Mouse (Mus musculus) splenic B cell, adult 2 months (primary cell): ENCODE results near the gene Phtf2.
A peak's percentile ranks its signal among the peaks of the same experiment; 100 is the strongest.
"Not testable (repeated sequence)": the region's sequence is repeated elsewhere in the genome, so short reads cannot be mapped to it uniquely, and the experiment has no call there.

Source experiments
- DNase-seq: peaks from one replicate; pipeline ENCODE4 v3.0.0-alpha.2; 2011; ENCODE audit warnings: low read depth, low spot score
- H3K27me3 ChIP-seq: 2 replicates; pipeline ENCODE4 v1.6.1; 2012; ENCODE audit warnings: mild to moderate bottlenecking, low read length, moderate library complexity, mixed read lengths; ENCODE audit not compliant: control insufficient read depth, poor library complexity, insufficient read depth, severe bottlenecking
- H3K36me3 ChIP-seq: 2 replicates; pipeline ENCODE4 v1.6.1; 2012; ENCODE audit warnings: mild to moderate bottlenecking, low read length, moderate library complexity, mixed read lengths; ENCODE audit not compliant: control insufficient read depth, poor library complexity, insufficient read depth, severe bottlenecking

Phtf2 gene

GRCm38 (mm10) chr5:20837082-20837481 lies 44.8 kb downstream of the Phtf2 start:
- H3K36me3 ChIP-seq, result 0 out of 2 replicates have a peak, but pooled peaks cover 2% of the 10 kb centered on the region
- no peaks in the 10 kb centered on the region for H3K27me3 ChIP-seq
- DNase-seq, result no peak

- Histone ChIP-seq H3K27me3 (no peaks in the 10 kb centered on the region), H3K36me3 (0 out of 2 replicates have a peak, but pooled peaks cover 2% of the 10 kb centered on the region)
- DNase-seq, result no peak
Measured at GRCm38 (mm10) chr5:20834399-20834798, 47.5 kb downstream of the Phtf2 start.

- DNase-seq, result no peak
- no peaks in the 10 kb centered on the region for H3K27me3 ChIP-seq
- H3K36me3 ChIP-seq, result no peaks in the 10 kb centered on the region
Measured at GRCm38 (mm10) chr5:20831433-20831832, 50.5 kb downstream of the Phtf2 start.

GRCm38 (mm10) chr5:20830717-20831116 lies 51.2 kb downstream of the Phtf2 start:
- DNase-seq, result no peak
- no peaks in the 10 kb centered on the region for H3K36me3 ChIP-seq
- H3K27me3 ChIP-seq, result no peaks in the 10 kb centered on the region

GRCm38 (mm10) chr5:20821647-20822046 lies 60.3 kb downstream of the Phtf2 start:
- Histone ChIP-seq H3K36me3 (peaks cover 1% of the 10 kb centered on the region; the same call in 1 of the 2 replicates), H3K27me3 (no peaks in the 10 kb centered on the region)
- DNase-seq, result no peak

- H3K36me3 ChIP-seq, result peaks cover 1% of the 10 kb centered on the region; the same call in 1 of the 2 replicates
- DNase-seq, result no peak
Measured at GRCm38 (mm10) chr5:20821122-20821521, 60.8 kb downstream of the Phtf2 start.

GRCm38 (mm10) chr5:20815094-20815493 lies 66.8 kb downstream of the Phtf2 start:
- DNase-seq, result no peak
- Histone ChIP-seq H3K27me3 (no peaks in the 10 kb centered on the region), H3K36me3 (no peaks in the 10 kb centered on the region)

More at GRCm38 (mm10) chr5:20821122-20821521, 60.8 kb downstream of the Phtf2 start:
- no peaks in the 10 kb centered on the region for H3K27me3 ChIP-seq

GRCm38 (mm10) chr5:20810449-20810848 lies 71.5 kb downstream of the Phtf2 start:
- Histone ChIP-seq H3K27me3 (no peaks in the 10 kb centered on the region), H3K36me3 (no peaks in the 10 kb centered on the region)
- DNase-seq, result no peak

- DNase-seq, result no peak
- Histone ChIP-seq H3K36me3 (peaks cover 3% of the 10 kb centered on the region; the same call in 1 of the 2 replicates), H3K27me3 (no peaks in the 10 kb centered on the region)
Measured at GRCm38 (mm10) chr5:20795932-20796331, 86.0 kb downstream of the Phtf2 start.

GRCm38 (mm10) chr5:20791793-20792554 lies 90.0 kb downstream of the Phtf2 start:
- H3K27me3 ChIP-seq, result no peaks in the 10 kb centered on the region
- peaks cover 8% of the 10 kb centered on the region for H3K36me3 ChIP-seq
- peak; percentile 61 for DNase-seq

- H3K27me3 ChIP-seq, DNase-seq, H3K36me3 ChIP-seq: not testable (repeated sequence)
Measured at GRCm38 (mm10) chr5:20786471-20786870, 95.5 kb downstream of the Phtf2 start.

- Histone ChIP-seq H3K36me3 (peaks cover 7% of the 10 kb centered on the region; the same call in 1 of the 2 replicates), H3K27me3 (no peaks in the 10 kb centered on the region)
- no peak for DNase-seq
Measured at GRCm38 (mm10) chr5:20781116-20781515, 100.8 kb downstream of the Phtf2 start.

GRCm38 (mm10) chr5:20779191-20779590 lies 102.7 kb downstream of the Phtf2 start:
- Histone ChIP-seq H3K36me3 (peaks cover 7% of the 10 kb centered on the region; the same call in 1 of the 2 replicates), H3K27me3 (no peaks in the 10 kb centered on the region)
- DNase-seq, result no peak

GRCm38 (mm10) chr5:20778274-20778984 lies 103.5 kb downstream of the Phtf2 start:
- peaks cover 11% of the 10 kb centered on the region; the same call in 1 of the 2 replicates for H3K36me3 ChIP-seq
- DNase-seq, result no peak
- H3K27me3 ChIP-seq, result no peaks in the 10 kb centered on the region

GRCm38 (mm10) chr5:20773341-20773740 lies 108.6 kb downstream of the Phtf2 start:
- Histone ChIP-seq H3K36me3 (peaks cover 14% of the 10 kb centered on the region; the same call in 1 of the 2 replicates), H3K27me3 (no peaks in the 10 kb centered on the region)
- peak; percentile 35 for DNase-seq
